Mouse (Mus musculus) kidney, embryonic 14.5 days (tissue): ENCODE data around the gene Mllt11. TPM values are rescaled to one million over a fixed set of nuclear protein-coding genes. Genes with fewer than 3 reads are reported as not detected.

ENCODE experiments used
- ATAC-seq: fragments of 200-750 bp; cut with Nextera tagmentation; 2 replicates; pipeline ENCODE4 v1.8.0; 2017; ENCODE audit warnings: moderate number of reproducible peaks, mild to moderate bottlenecking, moderate TSS enrichment, moderate library complexity; ENCODE audit not compliant: low FRiP score, low TSS enrichment
- H3K27ac ChIP-seq: fragments of 300-500 bp; sonication (generic); 2 replicates; pipeline ENCODE4 v1.5.1; 2014; ENCODE audit warnings: low read depth, mild to moderate bottlenecking, low read length, moderate library complexity, mixed read lengths
- H3K27me3 ChIP-seq: fragments of 300-500 bp; sonication (generic); 2 replicates; pipeline ENCODE4 v1.6.1; 2014; ENCODE audit warnings: mild to moderate bottlenecking, low read length; ENCODE audit not compliant: control insufficient read depth, insufficient read depth
- H3K36me3 ChIP-seq: fragments of 300-500 bp; sonication (generic); 2 replicates; pipeline ENCODE4 v1.6.1; 2014; ENCODE audit warnings: low read length, mixed read lengths; ENCODE audit not compliant: control insufficient read depth, insufficient read depth
- H3K4me1 ChIP-seq: fragments of 300-500 bp; sonication (generic); 2 replicates; pipeline ENCODE4 v1.6.1; 2014; ENCODE audit warnings: low read length, mixed read lengths; ENCODE audit not compliant: control insufficient read depth, insufficient read depth
- H3K4me2 ChIP-seq: fragments of 300-500 bp; sonication (generic); replicated peaks from 2 replicates; pipeline ENCODE4 v1.6.1; 2014; ENCODE audit warnings: low read depth, mild to moderate bottlenecking, low read length
- H3K4me3 ChIP-seq: fragments of 300-500 bp; sonication (generic); 2 replicates; pipeline ENCODE4 v1.5.1; 2014; ENCODE audit warnings: mild to moderate bottlenecking, low read length
- H3K9ac ChIP-seq: fragments of 300-500 bp; sonication (generic); 2 replicates; pipeline ENCODE4 v1.6.1; 2014; ENCODE audit warnings: low read depth, mild to moderate bottlenecking, low read length, moderate library complexity
- H3K9me3 ChIP-seq: fragments of 300-500 bp; sonication (generic); 2 replicates; pipeline ENCODE4 v1.6.1; 2016; ENCODE audit warnings: low read length; ENCODE audit not compliant: control insufficient read depth
- WGBS: fragments of 180-500 bp; shearing (Covaris S2); extraction: QIAGEN DNeasy Blood & Tissue Kit; methylation state at CpG from one replicate; pipeline ENCODE4 v1.1.7; 2014; 5-methylcytosine and 5-hydroxymethylcytosine counted together
- polyA plus RNA-seq: library from polyadenylated mRNA; unstranded; fragments of >200 nt; fragmentation: Nextera tagmentation; extraction: Ambion mirVana; gene quantifications from 2 replicates; pipeline ENCODE4 v1.2.1, GENCODE M21; 2014

Mllt11 gene
- polyA plus RNA-seq, 1 experiment from 2014 or later = 18.5 TPM

GRCm38 (mm10) chr3:95186888-95187287, 45.1 kb downstream of the Mllt11 start:
- no peak overlapping the region for H3K9ac ChIP-seq
- no peaks in the 10 kb centered on the region for H3K9me3 ChIP-seq
- H3K4me2 ChIP-seq = no peak overlapping the region
- H3K4me1 ChIP-seq = no peaks in the 10 kb centered on the region
- H3K27ac ChIP-seq = no peak overlapping the region
- 90% methylated on average over 6 of the region's 6 CpGs for WGBS
- no peak overlapping the region for H3K4me3 ChIP-seq
- no peak for ATAC-seq
- H3K27me3 ChIP-seq = no peaks in the 10 kb centered on the region
- peaks cover 67% of the 10 kb centered on the region for H3K36me3 ChIP-seq

- ATAC-seq = no peak
These were observed 45.9 kb downstream of the Mllt11 start for GRCm38 (mm10) chr3:95186100-95186499.

GRCm38 (mm10) chr3:95184796-95185577, 47.0 kb downstream of the Mllt11 start:
- Histone ChIP-seq H3K9ac (no peak overlapping the region), H3K36me3 (peaks cover 62% of the 10 kb centered on the region), H3K4me2 (no peak overlapping the region), H3K4me1 (no peaks in the 10 kb centered on the region), H3K27ac (no peak overlapping the region), H3K4me3 (no peak overlapping the region), H3K27me3 (no peaks in the 10 kb centered on the region), H3K9me3 (no peaks in the 10 kb centered on the region)
- WGBS = 93% methylated on average over 9 of the region's 9 CpGs
- no peak for ATAC-seq

More at GRCm38 (mm10) chr3:95186100-95186499, 45.9 kb downstream of the Mllt11 start:
- 87% methylated on average over 2 of the region's 2 CpGs for WGBS
- H3K4me2 ChIP-seq = no peak overlapping the region
- H3K27ac ChIP-seq = no peak overlapping the region
- no peaks in the 10 kb centered on the region for H3K9me3 ChIP-seq
- no peaks in the 10 kb centered on the region for H3K27me3 ChIP-seq
- H3K4me1 ChIP-seq = no peaks in the 10 kb centered on the region
- no peak overlapping the region for H3K9ac ChIP-seq
- H3K36me3 ChIP-seq = peaks cover 67% of the 10 kb centered on the region
- no peak overlapping the region for H3K4me3 ChIP-seq

- Histone ChIP-seq H3K4me1 (no peaks in the 10 kb centered on the region), H3K4me3 (no peak overlapping the region), H3K27ac (no peak overlapping the region), H3K9ac (no peak overlapping the region), H3K4me2 (no peak overlapping the region), H3K9me3 (no peaks in the 10 kb centered on the region), H3K36me3 (peaks cover 33% of the 10 kb centered on the region), H3K27me3 (no peaks in the 10 kb centered on the region)
- 70% methylated on average over 1 of the region's 1 CpGs for WGBS
- no peak for ATAC-seq
These were observed 50.1 kb downstream of the Mllt11 start for GRCm38 (mm10) chr3:95181841-95182240.

GRCm38 (mm10) chr3:95179890-95180289, 52.1 kb downstream of the Mllt11 start:
- H3K36me3 ChIP-seq = peaks cover 15% of the 10 kb centered on the region
- H3K27ac ChIP-seq = no peak overlapping the region
- no peaks in the 10 kb centered on the region for H3K4me1 ChIP-seq
- no peak overlapping the region for H3K4me3 ChIP-seq
- no peak overlapping the region for H3K9ac ChIP-seq
- no peak overlapping the region for H3K4me2 ChIP-seq
- no peaks in the 10 kb centered on the region for H3K9me3 ChIP-seq
- H3K27me3 ChIP-seq = no peaks in the 10 kb centered on the region
- WGBS = 58% methylated on average over 3 of the region's 3 CpGs
- no peak for ATAC-seq

GRCm38 (mm10) chr3:95178948-95179347, 53.0 kb downstream of the Mllt11 start:
- Histone ChIP-seq H3K4me1 (0 out of 2 replicates have a peak, but pooled peaks cover 2% of the 10 kb centered on the region), H3K9me3 (no peaks in the 10 kb centered on the region), H3K36me3 (peaks cover 6% of the 10 kb centered on the region; the same call in 1 of the 2 replicates), H3K4me3 (no peak overlapping the region), H3K4me2 (no peak overlapping the region), H3K27me3 (peaks cover 2% of the 10 kb centered on the region), H3K9ac (no peak overlapping the region), H3K27ac (no peak overlapping the region)
- no peak for ATAC-seq
- WGBS = 89% methylated on average over 5 of the region's 5 CpGs

- Histone ChIP-seq H3K27me3 (peaks cover 16% of the 10 kb centered on the region), H3K4me2 (no peak overlapping the region), H3K9ac (no peak overlapping the region), H3K27ac (no peak overlapping the region), H3K36me3 (no peaks in the 10 kb centered on the region), H3K4me1 (peaks cover 11% of the 10 kb centered on the region; the same call in 1 of the 2 replicates), H3K4me3 (no peak overlapping the region), H3K9me3 (no peaks in the 10 kb centered on the region)
- 58% methylated on average over 6 of the region's 6 CpGs for WGBS
- ATAC-seq = no peak
These were observed 54.4 kb downstream of the Mllt11 start for GRCm38 (mm10) chr3:95177583-95177982.

- no peak overlapping the region for H3K4me3 ChIP-seq
- no peak overlapping the region for H3K9ac ChIP-seq
- H3K4me1 ChIP-seq = peaks cover 11% of the 10 kb centered on the region; the same call in 1 of the 2 replicates
- 70% methylated on average over 3 of the region's 3 CpGs for WGBS
- H3K9me3 ChIP-seq = no peaks in the 10 kb centered on the region
- ATAC-seq = no peak
- H3K27ac ChIP-seq = no peak overlapping the region
- no peak overlapping the region for H3K4me2 ChIP-seq
- H3K27me3 ChIP-seq = peaks cover 26% of the 10 kb centered on the region
- H3K36me3 ChIP-seq = peaks cover 5% of the 10 kb centered on the region; the same call in 1 of the 2 replicates
These were observed 55.5 kb downstream of the Mllt11 start for GRCm38 (mm10) chr3:95176500-95176899.

- peak overlapping the region; percentile 60 for H3K4me2 ChIP-seq
- peak overlapping the region; percentile 41; the same call in 1 of the 2 replicates for H3K4me3 ChIP-seq
- peaks cover 11% of the 10 kb centered on the region; the same call in 1 of the 2 replicates for H3K4me1 ChIP-seq
- H3K9me3 ChIP-seq = no peaks in the 10 kb centered on the region
- no peak overlapping the region for H3K9ac ChIP-seq
- ATAC-seq = peak; percentile 35
- H3K27me3 ChIP-seq = peaks cover 29% of the 10 kb centered on the region
- WGBS = 2% methylated on average over 16 of the region's 16 CpGs
- peaks cover 28% of the 10 kb centered on the region for H3K36me3 ChIP-seq
- no peak overlapping the region for H3K27ac ChIP-seq
These were observed 57.9 kb downstream of the Mllt11 start for GRCm38 (mm10) chr3:95174011-95174592.
